Mouse (Mus musculus) lung, adult 18-20 months (tissue): Measurements from ENCODE around the gene Scn3b.
A peak's percentile ranks its signal among the peaks of the same experiment; 100 is the strongest.

Source experiments
- DNase-seq, 2 experiments: peaks; one replicate each; pipeline ENCODE4 v3.0.0; 2022; ENCODE audit warnings: mixed read lengths in 2 of 2

The Scn3b gene

DNA sequence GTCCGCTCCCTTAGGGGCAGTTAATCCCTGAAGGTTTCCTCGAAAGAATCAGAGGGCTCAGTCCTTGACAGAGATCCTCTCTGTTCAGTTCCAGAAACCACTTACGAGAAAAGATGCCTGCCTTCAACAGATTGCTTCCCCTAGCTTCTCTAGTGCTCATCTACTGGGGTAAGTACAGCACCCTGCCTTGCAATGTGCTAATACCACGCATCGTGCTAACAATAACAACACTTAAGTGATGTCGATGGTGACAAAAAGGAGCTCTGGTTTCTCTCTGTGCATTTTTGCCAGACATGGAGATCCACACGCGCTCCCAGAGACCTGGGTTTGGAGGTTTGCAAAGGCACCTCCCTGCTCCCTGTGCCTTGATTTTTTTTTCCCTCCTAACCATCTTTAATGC lies 863 bp downstream of the Scn3b start:
- DNase-seq: no peak

DNA sequence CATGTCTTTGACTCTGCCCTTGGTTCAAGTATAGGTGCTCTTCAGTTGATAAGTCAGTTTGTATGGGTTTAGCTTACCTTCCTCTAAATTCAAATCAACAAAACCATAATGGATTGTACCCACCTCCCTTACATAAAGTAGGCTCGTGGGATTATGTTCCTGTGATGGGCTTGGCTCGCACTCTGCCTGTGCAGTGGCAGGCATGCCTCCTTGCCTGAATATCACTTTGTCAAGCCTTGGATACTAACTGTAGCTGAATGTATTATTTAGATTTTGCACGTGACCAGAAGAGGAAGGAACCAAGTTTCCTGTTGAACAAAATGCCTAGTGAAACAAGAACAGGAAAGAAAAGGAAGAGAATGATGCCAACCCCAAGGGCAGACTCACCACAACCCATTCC lies 2.1 kb downstream of the Scn3b start:
- DNase-seq: no peak

DNA sequence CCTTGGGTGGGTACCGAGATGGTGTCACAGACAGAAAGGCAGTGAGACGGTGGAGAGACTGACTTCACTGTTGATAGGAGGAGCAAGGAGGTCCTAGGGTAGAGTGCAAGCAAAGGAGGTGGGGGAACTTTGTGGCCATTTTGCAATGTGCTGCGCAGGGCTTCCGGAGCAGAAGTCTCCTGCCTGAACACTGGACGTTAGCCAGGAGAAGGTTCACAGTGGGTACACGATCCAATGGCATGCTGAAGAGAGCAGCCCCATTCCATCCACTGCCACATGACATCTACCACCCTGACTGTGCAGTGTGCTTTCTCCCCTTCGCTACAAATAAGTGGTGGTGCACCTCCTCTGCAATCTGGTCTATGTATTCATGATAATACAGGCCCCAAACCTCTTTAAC lies 3.8 kb downstream of the Scn3b start:
- DNase-seq: no peak

DNA sequence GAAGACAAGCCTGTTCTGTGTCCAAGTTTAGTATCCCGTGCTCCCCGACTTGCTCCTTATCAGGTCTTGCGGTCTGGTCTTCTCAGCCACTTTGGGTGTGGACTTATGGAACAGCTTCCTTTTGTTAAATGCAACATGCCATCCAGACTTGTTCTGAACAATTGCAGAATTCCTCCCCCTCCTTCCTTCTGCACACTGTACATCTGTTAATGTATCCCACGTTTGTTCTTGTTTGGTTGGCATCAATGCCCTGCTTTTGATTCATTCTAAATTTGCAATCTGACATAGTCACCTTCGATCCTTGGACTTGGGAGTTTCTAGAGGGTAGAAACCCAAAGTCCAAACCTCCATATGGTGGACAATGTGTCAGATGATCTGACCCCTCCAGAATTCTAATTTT lies 6.9 kb downstream of the Scn3b start:
- DNase-seq: no peak

DNA sequence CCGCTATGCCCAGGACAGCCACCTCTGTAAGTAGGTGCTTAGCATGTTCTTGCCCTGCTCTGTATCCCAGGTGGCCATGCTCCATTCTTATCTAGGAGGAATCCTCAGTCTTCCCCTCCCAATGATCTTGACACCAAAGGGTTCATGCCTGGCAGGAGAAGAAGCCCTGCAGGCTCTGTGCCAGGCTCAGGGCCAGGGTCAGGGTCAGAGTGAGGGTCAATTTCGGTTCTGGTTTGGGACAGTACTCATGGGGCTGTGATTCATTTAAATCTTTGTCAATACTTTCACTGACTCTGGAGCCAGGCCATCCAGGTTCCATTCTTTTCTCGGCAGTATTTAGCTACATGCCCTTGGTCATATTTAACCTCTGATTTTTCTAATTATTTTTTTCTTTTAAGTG lies 8.7 kb downstream of the Scn3b start:
- DNase-seq: no peak

DNA sequence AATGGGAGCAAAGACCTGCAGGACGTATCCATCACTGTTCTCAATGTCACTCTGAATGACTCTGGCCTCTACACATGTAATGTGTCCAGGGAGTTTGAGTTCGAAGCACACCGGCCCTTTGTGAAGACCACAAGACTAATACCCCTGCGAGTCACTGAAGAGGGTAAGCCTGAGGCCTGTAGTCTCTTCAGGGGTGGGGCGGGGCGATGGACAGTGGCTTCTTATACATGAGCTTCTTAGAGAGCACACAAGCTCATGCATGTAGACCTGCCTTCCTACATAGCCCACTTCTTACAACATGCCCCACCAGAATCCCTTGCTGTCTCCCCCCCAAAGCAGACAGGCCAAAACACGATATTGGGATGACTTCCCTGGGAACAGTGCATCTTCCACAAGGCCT lies 10.4 kb downstream of the Scn3b start:
- no peak for DNase-seq

DNA sequence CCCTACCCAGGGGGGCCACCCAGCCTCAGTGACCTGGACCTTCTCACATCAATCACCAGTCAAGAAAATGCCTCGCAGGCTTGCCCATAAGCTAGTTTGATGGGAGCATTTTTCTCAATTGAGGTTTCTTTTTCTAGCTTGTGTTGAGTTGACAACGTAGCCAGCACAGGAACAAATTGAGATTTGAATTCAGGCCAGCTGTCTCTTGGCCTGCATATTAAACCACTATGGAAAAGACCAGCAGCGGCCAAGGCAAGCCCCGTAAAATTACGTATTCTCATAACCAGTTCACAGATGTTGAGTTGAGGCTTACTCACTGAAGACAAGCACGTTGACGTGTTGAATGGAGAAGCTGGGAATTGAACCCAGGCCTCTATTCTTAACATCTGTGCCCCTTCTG lies 14.0 kb downstream of the Scn3b start:
- DNase-seq: no peak

DNA sequence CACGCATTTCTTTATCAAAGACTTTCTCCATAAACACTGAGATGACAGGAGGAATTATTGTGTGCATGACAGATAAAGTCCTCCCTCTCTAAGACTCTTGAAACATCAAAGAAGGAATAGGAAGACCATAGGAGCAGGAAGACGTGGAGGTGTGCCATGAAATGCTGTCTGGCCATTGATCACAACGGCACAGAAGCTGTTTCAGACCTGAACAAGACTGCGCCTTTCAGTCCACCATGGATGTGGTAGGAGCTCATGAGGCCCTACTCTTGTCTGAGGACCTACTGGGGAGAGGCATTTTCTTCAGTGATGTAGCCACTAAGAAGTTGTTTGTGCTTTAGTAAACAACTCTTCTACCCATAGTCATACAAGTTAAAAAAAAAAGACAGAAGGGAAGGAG lies 23.5 kb downstream of the Scn3b start:
- DNase-seq: no peak

DNA sequence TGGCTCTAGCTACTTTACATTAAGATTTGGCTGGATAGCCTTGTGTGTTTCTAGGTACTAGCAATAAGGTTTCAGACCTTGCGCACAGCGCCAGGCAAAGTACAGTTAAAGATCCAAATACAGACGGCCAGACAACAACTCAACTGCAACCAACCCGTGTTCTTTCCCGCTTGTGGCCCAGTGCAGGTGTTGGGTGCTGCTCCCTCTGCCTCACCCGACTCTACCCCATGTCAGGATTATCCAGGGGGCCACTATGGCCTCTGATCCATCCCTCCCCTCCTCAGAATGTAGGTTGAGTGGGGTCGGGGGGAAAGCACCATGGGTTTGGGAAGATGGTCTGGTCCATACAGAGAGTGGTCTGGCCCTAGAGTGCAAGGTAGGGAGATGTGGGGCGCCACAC lies 24.3 kb downstream of the Scn3b start:
- DNase-seq: no peak

DNA sequence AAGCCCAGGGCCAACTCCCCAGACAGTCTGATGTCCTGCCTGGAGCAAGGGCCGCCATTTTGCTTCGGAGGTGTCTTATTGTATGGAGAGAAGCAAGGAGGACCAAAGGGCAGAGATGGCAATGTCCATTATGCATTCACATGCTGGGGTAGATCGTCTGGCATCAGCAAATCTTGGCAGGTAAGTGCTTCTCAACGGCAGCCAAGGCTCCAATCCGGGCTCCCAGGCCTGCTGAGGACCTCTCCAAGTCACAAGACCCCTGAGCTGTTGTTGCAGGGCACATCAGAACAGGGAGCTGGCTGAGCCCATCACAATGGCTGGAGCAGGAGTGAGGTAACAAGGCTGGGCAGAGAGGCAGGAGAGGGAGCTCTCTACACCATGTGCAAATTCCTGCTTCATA lies 24.7 kb downstream of the Scn3b start:
- no peak for DNase-seq

DNA sequence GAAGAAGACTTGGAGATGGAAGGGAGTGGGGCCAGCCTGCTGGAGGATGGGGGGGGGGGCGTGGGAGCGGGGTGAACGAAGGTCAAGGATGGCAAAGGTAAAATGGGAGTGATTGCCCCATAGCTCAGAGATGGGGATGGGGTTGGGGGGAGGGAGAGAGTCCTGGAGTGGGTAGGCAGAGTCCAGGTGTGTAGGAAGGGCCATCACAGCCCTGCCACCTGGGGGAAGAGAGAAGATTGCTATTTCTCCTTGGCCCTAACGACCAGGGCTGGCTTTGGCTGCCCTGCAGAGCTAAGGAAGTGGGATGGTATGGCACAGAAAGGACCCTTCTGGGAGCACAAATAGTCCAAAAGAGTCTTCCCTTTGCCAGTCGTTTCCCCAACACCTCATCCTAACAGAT lies 25.2 kb downstream of the Scn3b start:
- DNase-seq: no peak

DNA sequence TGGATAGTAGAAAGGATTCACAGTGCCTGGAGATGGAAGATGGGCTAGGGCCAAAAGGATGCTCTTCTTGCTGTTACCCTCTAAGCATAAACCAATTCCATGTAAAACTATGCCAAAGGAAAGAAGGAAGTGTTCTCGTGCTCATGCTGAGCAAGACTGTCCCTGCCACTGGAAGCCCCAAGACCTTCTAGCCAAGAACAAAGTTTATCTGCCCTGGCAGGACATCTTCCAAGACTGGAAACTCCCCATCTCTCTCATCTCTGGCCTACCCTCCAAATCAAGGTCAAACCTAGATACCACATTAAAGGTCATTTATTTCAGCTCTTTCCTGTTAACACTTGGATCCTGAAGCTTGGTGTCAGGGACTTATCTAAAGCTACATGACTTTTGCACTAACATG lies 25.8 kb downstream of the Scn3b start:
- no peak for DNase-seq

DNA sequence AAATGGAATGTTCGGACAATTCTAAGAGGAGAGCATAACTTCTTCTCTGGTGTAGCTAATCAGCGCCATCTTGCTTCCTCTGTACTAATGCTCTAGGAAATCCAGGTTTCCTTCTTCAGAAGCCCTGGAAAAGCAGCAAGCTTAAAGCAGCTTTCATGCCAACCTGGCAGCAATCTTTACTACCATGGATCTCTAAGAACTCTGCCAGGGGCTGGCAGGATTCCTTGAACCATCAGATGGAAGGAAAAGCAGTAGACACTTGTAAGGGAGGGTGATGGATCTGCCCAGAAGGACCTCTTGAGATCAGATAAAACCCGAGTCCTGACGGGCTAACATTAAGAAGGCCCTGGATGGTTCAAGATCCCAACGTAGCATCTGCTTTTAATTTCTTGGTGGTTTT lies 27.2 kb downstream of the Scn3b start:
- DNase-seq: no peak

DNA sequence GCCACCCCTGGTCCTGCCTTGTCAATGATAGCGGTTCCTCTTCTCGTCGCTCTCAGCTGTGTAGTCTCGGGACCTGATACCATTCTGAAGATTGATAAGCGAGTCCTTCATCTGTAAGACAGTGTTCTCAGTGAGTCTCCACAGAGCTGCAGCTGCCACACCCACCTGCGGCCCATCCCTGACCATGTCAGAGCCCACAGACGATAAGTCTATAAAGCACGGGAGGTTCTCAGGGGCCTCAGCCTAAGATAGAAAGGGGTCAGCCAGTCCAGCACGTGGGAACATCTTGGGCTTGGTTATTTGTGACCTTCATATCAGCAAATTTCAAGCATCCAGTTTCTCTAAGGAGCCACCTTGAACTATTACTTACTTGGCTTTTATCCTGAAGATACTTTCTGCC lies 29.0 kb downstream of the Scn3b start:
- no peak for DNase-seq

DNA sequence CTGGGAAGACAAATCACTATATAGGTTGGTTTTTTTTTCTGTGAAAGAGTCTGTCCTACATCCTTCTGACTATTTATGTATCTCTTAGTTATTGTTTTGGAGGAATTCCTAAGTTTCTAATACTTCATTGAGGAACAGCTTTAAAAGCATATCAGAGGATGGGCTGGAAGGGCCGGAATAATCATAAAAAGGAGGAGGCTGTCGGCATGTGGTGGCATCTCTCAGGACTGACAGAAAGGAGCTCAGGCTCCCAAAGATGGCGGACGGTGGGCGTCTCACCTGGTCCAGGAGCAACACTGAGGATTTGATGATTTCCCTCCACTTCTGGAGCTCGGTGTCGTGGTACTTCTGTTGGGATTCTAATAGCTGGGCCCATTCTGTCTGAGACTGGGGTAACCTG lies 30.3 kb downstream of the Scn3b start:
- DNase-seq: no peak

DNA sequence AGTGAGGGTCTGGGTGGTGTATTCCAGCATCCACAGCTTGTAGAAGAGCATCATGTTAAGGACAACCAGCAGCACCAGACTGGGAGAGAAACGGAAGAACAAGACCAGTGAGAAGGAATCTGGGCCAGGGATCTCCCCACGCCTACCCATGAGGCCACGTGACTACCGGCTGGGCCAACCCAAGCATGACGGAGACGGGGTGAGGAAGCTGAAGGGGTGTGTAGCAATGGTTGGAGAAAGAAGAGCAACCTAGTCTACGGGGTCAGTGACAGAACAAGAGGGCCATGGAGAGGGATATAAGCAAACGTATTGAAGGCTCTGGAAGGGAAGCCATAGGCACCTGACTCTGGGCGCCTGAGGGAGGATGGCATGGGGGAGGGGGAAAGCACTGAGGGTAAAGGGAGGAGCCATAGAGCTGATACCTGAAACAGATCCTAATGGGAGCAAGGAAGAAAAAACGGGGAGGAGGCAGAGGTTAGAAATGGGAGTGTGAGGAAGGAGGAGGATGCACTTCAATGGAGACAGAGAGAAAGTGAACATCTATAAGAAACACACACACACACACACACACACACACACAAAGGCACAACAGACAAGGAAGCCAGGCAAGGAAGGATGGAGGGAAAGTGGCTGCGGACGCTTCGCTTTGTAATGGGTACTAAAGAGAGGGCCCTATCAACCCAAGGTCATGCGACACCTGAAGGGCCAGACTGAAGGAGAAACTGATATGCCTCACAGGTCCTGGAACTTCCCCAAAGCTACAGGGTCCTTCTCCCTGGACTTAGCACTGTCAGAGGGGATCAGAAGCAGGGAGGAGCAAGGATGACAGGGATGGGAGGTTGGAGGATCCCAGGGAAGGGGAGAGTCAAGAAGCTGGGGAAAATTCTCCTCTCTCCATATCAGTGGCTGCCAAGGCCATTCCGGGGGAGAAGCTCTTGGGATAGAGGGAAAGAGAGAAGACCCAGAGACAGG lies 31.3 kb downstream of the Scn3b start:
- no peak for DNase-seq

DNA sequence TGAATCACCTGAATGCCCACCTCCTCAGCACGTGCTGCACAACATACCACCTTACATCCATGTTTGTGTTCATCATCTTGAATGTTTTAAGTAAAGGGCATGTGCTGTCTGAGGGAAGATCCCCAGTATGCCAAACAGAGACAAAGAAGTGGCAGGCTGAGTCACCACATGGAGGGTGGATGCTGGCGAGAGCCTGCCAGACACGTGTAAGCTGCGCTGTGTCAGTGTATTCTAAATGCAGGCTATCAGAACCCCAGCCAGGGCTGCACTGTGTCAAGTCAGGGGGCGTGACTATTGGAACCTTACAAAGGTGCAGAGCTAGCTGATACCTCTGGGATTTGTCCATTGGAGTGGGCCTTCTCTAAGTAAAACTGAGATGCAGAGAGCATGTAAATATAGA lies 32.5 kb downstream of the Scn3b start:
- no peak for DNase-seq

DNA sequence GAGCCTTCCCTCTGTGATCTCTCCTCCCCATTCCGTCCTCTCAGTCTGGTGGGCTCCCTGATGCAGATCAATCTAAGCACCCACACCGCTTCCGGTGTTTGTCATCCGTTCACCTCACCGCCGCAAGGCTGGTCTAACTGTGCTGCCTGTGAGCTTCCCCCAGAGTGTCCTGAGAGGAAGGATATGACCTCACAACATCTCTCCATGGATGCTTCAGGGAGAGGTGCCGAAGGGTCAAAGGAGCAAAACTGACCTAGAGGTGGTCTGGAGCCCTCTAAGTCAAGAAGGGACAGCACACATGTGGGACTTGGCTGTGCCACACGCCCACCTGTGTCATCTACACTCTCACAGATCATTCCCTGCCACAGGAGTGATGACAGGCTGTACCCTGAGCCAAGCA lies 33.4 kb downstream of the Scn3b start:
- no peak for DNase-seq

DNA sequence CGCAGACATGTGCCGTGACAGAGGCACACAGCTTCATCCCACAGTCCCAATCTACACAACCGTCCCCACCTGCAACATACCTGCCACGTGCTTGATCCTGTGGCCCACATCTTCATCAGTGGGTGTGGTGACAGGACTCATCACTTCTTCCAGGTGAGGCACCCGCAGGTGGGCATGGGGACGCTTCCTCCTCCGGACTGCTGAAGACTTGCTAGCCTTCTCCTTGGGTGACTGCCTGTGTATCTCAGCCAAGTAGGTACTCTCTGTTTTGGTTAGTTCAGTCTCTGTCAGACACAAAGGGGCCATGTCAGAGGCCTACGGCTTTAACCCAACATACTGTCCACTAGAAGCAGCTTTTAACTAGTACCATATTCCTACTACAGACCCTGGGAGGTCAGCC lies 35.2 kb downstream of the Scn3b start:
- no peak for DNase-seq

DNA sequence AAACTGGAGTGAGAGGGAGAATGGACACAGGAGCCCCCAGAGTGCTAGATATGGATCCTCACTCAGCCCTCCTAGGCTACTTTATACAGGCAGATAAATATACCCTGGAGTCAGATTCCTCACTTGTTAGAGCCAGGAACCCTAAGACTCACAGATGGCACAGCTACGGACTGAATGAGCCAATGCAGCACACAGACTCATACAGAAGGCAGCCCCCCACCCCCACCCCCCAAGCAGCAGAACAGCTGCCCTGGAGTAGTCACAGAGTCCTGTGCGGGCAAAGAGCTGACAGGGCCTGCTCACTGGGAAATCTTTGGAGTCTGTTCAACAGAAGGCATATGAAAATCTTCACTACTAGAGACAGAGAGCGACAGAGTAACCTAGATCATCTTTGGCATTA lies 38.3 kb downstream of the Scn3b start:
- no peak for DNase-seq

DNA sequence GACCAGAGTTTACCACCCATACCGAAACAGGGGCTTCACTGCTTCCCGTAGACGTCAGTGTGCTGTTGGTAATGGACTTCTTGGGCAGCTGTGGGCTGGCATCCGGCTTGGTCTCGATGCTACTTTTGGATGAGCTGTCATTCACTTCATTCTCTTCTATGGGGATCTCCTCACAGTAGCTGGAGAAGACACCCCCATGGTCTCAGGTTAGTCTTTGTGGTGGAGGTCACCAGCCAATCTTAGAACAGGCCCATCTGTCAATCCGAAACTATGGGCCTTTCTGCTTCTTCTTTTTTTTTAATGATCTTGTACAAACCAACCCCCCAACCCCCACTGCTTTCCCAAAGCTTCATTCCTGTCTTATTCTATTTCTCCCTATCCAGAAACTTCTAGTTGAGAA lies 40.9 kb downstream of the Scn3b start:
- no peak for DNase-seq

DNA sequence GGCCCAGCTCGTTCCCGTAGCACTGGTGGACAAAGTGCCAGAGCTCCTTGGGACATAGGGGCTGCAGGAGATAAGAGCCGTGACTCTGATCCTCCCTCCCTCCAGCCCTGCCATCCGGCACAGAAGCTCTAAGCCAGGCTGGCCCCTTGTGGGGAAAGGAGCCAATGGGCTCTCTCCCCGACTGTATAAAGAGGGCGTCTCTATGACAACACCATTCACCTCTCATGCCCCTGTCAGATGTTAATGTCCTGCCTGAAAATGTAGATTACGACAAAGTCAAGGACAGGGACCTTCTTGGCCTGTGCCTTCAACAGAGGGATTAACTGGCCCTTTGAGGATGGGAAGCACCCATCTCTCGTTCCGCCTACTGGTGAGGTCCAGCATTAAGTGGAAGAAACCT lies 42.8 kb downstream of the Scn3b start:
- no peak for DNase-seq

DNA sequence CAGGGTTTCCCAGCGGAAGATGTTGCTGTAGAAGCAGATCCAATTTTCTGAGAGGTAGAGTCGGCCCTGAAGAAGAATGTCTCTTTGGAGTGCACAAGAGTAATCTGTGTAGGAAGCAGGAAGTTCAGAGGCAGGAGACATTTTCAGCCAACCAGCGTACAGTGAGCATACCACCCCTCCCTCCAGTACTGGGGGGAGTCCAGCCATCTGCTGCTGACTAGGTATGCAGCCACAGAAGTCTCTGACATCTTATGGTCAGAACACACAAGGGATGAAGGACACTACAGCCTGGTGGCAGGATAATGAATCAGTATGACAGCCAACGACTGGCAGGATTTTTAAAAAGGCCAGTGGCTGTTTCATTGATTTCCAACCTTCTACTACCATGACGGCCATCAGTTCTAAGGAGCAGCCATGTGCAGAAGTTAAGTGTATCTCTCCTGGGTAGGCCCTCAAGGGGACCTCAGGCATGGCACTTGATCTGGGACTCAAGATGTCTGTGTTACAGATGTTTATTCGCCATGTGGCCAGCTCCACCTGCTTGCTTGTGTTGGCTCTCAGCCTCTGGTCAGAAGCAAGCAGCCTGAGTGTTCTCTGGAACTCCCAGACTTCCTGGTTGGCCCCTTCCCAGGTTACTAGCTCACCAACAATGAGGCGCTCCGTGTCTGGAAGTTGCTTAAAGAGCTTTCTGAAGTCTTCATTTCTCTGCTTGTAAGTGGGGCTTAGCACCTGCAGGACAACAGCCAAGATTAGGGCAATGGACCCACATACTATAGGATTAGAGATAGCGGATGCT lies 48.0 kb downstream of the Scn3b start:
- DNase-seq: peak; percentile 77 to 83

DNA sequence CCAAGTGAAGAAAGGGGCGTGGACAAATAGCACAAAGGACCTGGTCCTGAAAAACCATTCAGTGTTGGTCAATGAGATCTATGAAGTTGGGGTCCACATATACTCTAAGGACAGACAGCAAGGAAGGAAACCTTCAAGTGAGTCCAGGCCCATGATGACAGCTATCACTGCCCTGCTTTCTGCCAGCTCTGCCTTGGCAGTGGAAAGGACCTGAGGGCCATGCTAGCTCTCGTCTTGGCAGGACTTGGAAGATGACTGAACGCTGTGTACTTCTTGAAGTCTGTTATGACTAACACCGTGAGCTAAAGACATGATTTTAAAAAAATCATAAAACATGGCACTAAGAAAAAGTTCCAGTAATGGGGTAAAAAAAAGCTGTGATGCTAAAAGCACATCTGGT lies 48.7 kb downstream of the Scn3b start:
- DNase-seq: peak in 1 of 2 experiments; percentile 18
